Mouse (Mus musculus) CD4-positive, CD25-positive, alpha-beta regulatory T cell (primary cell): ENCODE data around the gene Gm28897. TPM values are rescaled to one million over a fixed set of nuclear protein-coding genes. Genes with fewer than 3 reads are reported as not detected.

Experiments
- polyA plus RNA-seq: library from polyadenylated mRNA; unstranded; fragments of 100-300 nt; shearing (Covaris generic); gene quantifications from one replicate; pipeline ENCODE4 v1.2.1, GENCODE M21; 2017

The Gm28897 gene
- not detected for polyA plus RNA-seq

DNA sequence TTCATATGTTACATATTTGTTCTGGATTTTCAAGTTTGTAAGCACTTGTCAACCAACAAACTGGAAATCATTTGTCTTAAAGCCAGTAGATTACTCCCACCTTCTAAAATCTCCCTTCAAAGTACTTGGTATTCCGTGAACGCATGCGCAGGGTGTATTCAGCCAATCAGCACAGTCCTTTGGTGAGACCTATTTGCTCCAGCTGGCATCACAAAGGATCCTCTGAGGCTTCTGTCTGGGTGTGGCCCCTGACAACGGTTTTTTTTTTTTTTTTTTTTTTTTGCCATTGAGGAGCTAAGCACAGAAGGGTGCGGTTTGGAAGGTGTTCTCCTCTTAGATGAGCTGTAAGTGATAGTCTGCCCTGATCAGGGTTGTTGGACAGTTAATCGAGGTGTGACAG lies at the start of gene Gm28897:
Gm28897 (plus strand) TSS at position 301 of the 400 bp plus-strand sequence.

